Mouse (Mus musculus) limb, embryonic 15.5 days (tissue): ENCODE data around the gene Cd79a. TPM values are rescaled to one million over a fixed set of nuclear protein-coding genes. Genes with fewer than 3 reads are reported as not detected.

ENCODE experiments used
- ATAC-seq: fragments of 200-750 bp; cut with Nextera tagmentation; 2 replicates; pipeline ENCODE4 v1.8.0; 2017; ENCODE audit warnings: low read depth, moderate TSS enrichment; ENCODE audit not compliant: insufficient number of reproducible peaks, low FRiP score, low TSS enrichment
- H3K27ac ChIP-seq: fragments of 300-500 bp; sonication (generic); 2 replicates; pipeline ENCODE4 v1.5.1; 2015; ENCODE audit warnings: moderate library complexity, mild to moderate bottlenecking, inconsistent platforms
- H3K27me3 ChIP-seq: fragments of 300-500 bp; sonication (generic); 2 replicates; pipeline ENCODE4 v1.6.1; 2015; ENCODE audit warnings: inconsistent platforms
- H3K36me3 ChIP-seq: fragments of 300-500 bp; sonication (generic); 2 replicates; pipeline ENCODE4 v1.6.1; 2015; ENCODE audit warnings: inconsistent platforms
- H3K4me1 ChIP-seq: fragments of 300-500 bp; sonication (generic); 2 replicates; pipeline ENCODE4 v1.6.1; 2015; ENCODE audit warnings: inconsistent platforms
- H3K4me2 ChIP-seq: fragments of 300-500 bp; sonication (generic); 2 replicates; pipeline ENCODE4 v1.6.1; 2015; ENCODE audit warnings: mild to moderate bottlenecking, inconsistent platforms
- H3K4me3 ChIP-seq: fragments of 300-500 bp; sonication (generic); 2 replicates; pipeline ENCODE4 v1.5.1; 2015; ENCODE audit warnings: mild to moderate bottlenecking, inconsistent platforms
- H3K9ac ChIP-seq: fragments of 300-500 bp; sonication (generic); 2 replicates; pipeline ENCODE4 v1.6.1; 2015; ENCODE audit warnings: inconsistent platforms
- H3K9me3 ChIP-seq: fragments of 300-500 bp; sonication (generic); 2 replicates; pipeline ENCODE4 v1.6.1; 2016; ENCODE audit warnings: inconsistent platforms
- WGBS: fragments of 180-500 bp; shearing (Covaris S2); methylation state at CpG from one replicate; pipeline ENCODE4 v1.1.7; 2015; 5-methylcytosine and 5-hydroxymethylcytosine counted together
- polyA plus RNA-seq: library from polyadenylated mRNA; unstranded; fragments of >200 nt; fragmentation: Nextera tagmentation; extraction: Ambion mirVana; gene quantifications from 2 replicates; pipeline ENCODE4 v1.2.1, GENCODE M21; 2015

Cd79a gene
- polyA plus RNA-seq: 0.72 and 0.78 TPM in 2 replicates

- H3K4me3 ChIP-seq: no peak within 1 kb of the TSS
- no peaks in the 10 kb centered on the region for H3K27me3 ChIP-seq
- no peak within 1 kb of the TSS for H3K27ac ChIP-seq
- H3K9me3 ChIP-seq: no peaks in the 10 kb centered on the region
- peaks cover 6% of the 10 kb centered on the region for H3K4me1 ChIP-seq
- H3K9ac ChIP-seq: no peak within 1 kb of the TSS
- no peak within 1 kb of the TSS for H3K4me2 ChIP-seq
- 54% methylated on average over 12 of the region's 12 CpGs for WGBS
- no peaks in the 10 kb centered on the region for H3K36me3 ChIP-seq
- no peak for ATAC-seq
These were observed at the start of gene Cd79a for GRCm38 (mm10) chr7:24897224-24897623. Gene Cd79a (plus strand): TSS chr7:24897381.

GRCm38 (mm10) chr7:24850162-24850561, 47.0 kb upstream of the Cd79a start:
- no peaks in the 10 kb centered on the region for H3K9me3 ChIP-seq
- no peak overlapping the region for H3K9ac ChIP-seq
- no peak for ATAC-seq
- H3K27ac ChIP-seq: no peak overlapping the region
- H3K36me3 ChIP-seq: no peaks in the 10 kb centered on the region
- WGBS: 8% methylated on average over 5 of the region's 5 CpGs
- no peak overlapping the region for H3K4me3 ChIP-seq
- peaks cover 4% of the 10 kb centered on the region; the same call in 1 of the 2 replicates for H3K4me1 ChIP-seq
- H3K27me3 ChIP-seq: no peaks in the 10 kb centered on the region
- H3K4me2 ChIP-seq: no peak overlapping the region

- Histone ChIP-seq H3K9me3 (no peaks in the 10 kb centered on the region), H3K27ac (no peak overlapping the region), H3K36me3 (no peaks in the 10 kb centered on the region), H3K4me3 (no peak overlapping the region), H3K9ac (no peak overlapping the region), H3K27me3 (no peaks in the 10 kb centered on the region), H3K4me1 (peaks cover 4% of the 10 kb centered on the region; the same call in 1 of the 2 replicates), H3K4me2 (no peak overlapping the region)
- ATAC-seq: no peak
- 24% methylated on average over 6 of the region's 6 CpGs for WGBS
These were observed 46.3 kb upstream of the Cd79a start for GRCm38 (mm10) chr7:24850899-24851303.

GRCm38 (mm10) chr7:24851596-24852325, 45.4 kb upstream of the Cd79a start:
- Histone ChIP-seq H3K27me3 (no peaks in the 10 kb centered on the region), H3K36me3 (no peaks in the 10 kb centered on the region), H3K4me1 (peaks cover 4% of the 10 kb centered on the region; the same call in 1 of the 2 replicates), H3K4me3 (no peak overlapping the region), H3K27ac (no peak overlapping the region), H3K9ac (no peak overlapping the region), H3K4me2 (no peak overlapping the region), H3K9me3 (no peaks in the 10 kb centered on the region)
- ATAC-seq: no peak
- 78% methylated on average over 5 of the region's 5 CpGs for WGBS

GRCm38 (mm10) chr7:24852557-24853232, 44.5 kb upstream of the Cd79a start:
- no peak for ATAC-seq
- 78% methylated on average over 8 of the region's 8 CpGs for whole genome bisulfite sequencing

GRCm38 (mm10) chr7:24853233-24853563, 44.0 kb upstream of the Cd79a start:
- no peaks in the 10 kb centered on the region for H3K9me3 ChIP-seq
- no peak overlapping the region for H3K27ac ChIP-seq
- no peak overlapping the region for H3K9ac ChIP-seq
- H3K4me1 ChIP-seq: peaks cover 4% of the 10 kb centered on the region; the same call in 1 of the 2 replicates
- H3K36me3 ChIP-seq: no peaks in the 10 kb centered on the region
- no peak for ATAC-seq
- H3K27me3 ChIP-seq: no peaks in the 10 kb centered on the region
- H3K4me3 ChIP-seq: no peak overlapping the region
- H3K4me2 ChIP-seq: no peak overlapping the region

More at GRCm38 (mm10) chr7:24852557-24853232, 44.5 kb upstream of the Cd79a start:
- Histone ChIP-seq H3K4me1 (peaks cover 4% of the 10 kb centered on the region; the same call in 1 of the 2 replicates), H3K9ac (no peak overlapping the region), H3K9me3 (no peaks in the 10 kb centered on the region), H3K27ac (no peak overlapping the region), H3K4me2 (no peak overlapping the region), H3K4me3 (no peak overlapping the region), H3K27me3 (no peaks in the 10 kb centered on the region), H3K36me3 (no peaks in the 10 kb centered on the region)

GRCm38 (mm10) chr7:24853695-24854094, 43.5 kb upstream of the Cd79a start:
- ATAC-seq: no peak
- Histone ChIP-seq H3K4me2 (no peak overlapping the region), H3K36me3 (no peaks in the 10 kb centered on the region), H3K9me3 (no peaks in the 10 kb centered on the region), H3K27ac (no peak overlapping the region), H3K4me1 (peaks cover 4% of the 10 kb centered on the region; the same call in 1 of the 2 replicates), H3K4me3 (no peak overlapping the region), H3K27me3 (no peaks in the 10 kb centered on the region), H3K9ac (no peak overlapping the region)
- 38% methylated on average over 7 of the region's 7 CpGs for WGBS

- Histone ChIP-seq H3K36me3 (no peaks in the 10 kb centered on the region), H3K4me2 (no peak overlapping the region), H3K4me1 (peaks cover 4% of the 10 kb centered on the region; the same call in 1 of the 2 replicates), H3K4me3 (no peak overlapping the region), H3K27me3 (no peaks in the 10 kb centered on the region), H3K9ac (no peak overlapping the region), H3K27ac (no peak overlapping the region), H3K9me3 (no peaks in the 10 kb centered on the region)
- no peak for ATAC-seq
- WGBS: 45% methylated on average over 6 of the region's 6 CpGs
These were observed 40.6 kb upstream of the Cd79a start for GRCm38 (mm10) chr7:24856460-24857120.

GRCm38 (mm10) chr7:24859234-24859633, 37.9 kb upstream of the Cd79a start:
- Histone ChIP-seq H3K4me3 (no peak overlapping the region), H3K36me3 (no peaks in the 10 kb centered on the region), H3K9ac (no peak overlapping the region), H3K9me3 (no peaks in the 10 kb centered on the region), H3K27me3 (no peaks in the 10 kb centered on the region), H3K27ac (no peak overlapping the region), H3K4me2 (no peak overlapping the region), H3K4me1 (no peaks in the 10 kb centered on the region)
- no peak for ATAC-seq
- WGBS: 65% methylated on average over 5 of the region's 5 CpGs

GRCm38 (mm10) chr7:24861913-24862312, 35.3 kb upstream of the Cd79a start, which contains the start of gene Gm9844:
Gene Gm9844 (plus strand): TSS chr7:24862213.
- H3K27me3 ChIP-seq: no peaks in the 10 kb centered on the region
- no peak for ATAC-seq
- H3K9me3 ChIP-seq: no peaks in the 10 kb centered on the region
- H3K9ac ChIP-seq: no peak within 1 kb of the TSS
- H3K27ac ChIP-seq: no peak within 1 kb of the TSS
- 85% methylated on average over 7 of the region's 7 CpGs for WGBS
- no peaks in the 10 kb centered on the region for H3K36me3 ChIP-seq
- no peaks in the 10 kb centered on the region for H3K4me1 ChIP-seq
- no peak within 1 kb of the TSS for H3K4me3 ChIP-seq
- H3K4me2 ChIP-seq: no peak within 1 kb of the TSS

- Histone ChIP-seq H3K27me3 (no peaks in the 10 kb centered on the region), H3K9ac (no peak overlapping the region), H3K27ac (no peak overlapping the region), H3K4me3 (no peak overlapping the region), H3K36me3 (no peaks in the 10 kb centered on the region), H3K4me1 (no peaks in the 10 kb centered on the region), H3K4me2 (no peak overlapping the region), H3K9me3 (no peaks in the 10 kb centered on the region)
- 79% methylated on average over 4 of the region's 4 CpGs for WGBS
- no peak for ATAC-seq
These were observed 34.3 kb upstream of the Cd79a start for GRCm38 (mm10) chr7:24862853-24863252.

- no peak overlapping the region for H3K9ac ChIP-seq
- no peaks in the 10 kb centered on the region for H3K4me1 ChIP-seq
- H3K27ac ChIP-seq: no peak overlapping the region
- H3K36me3 ChIP-seq: no peaks in the 10 kb centered on the region
- H3K4me3 ChIP-seq: no peak overlapping the region
- H3K9me3 ChIP-seq: no peaks in the 10 kb centered on the region
- H3K4me2 ChIP-seq: no peak overlapping the region
- H3K27me3 ChIP-seq: 0 out of 2 replicates have a peak, but pooled peaks cover 3% of the 10 kb centered on the region
- 27% methylated on average over 6 of the region's 6 CpGs for WGBS
- ATAC-seq: no peak
These were observed 33.0 kb upstream of the Cd79a start for GRCm38 (mm10) chr7:24864156-24864555.
